Mouse (Mus musculus) kidney, adult 2 months (tissue): ENCODE results near the gene Sorcs2. TPM values are rescaled to one million over a fixed set of nuclear protein-coding genes. Genes with fewer than 3 reads are reported as not detected.

Experiments
- DNase-seq: peaks from one replicate; pipeline ENCODE4 v3.0.0; 2021
- H3K27ac ChIP-seq: fragments of 200-500 bp; 2 replicates; pipeline ENCODE4 v1.5.1; 2012; ENCODE audit warnings: low read depth, low read length, control low read depth, inconsistent platforms; ENCODE audit not compliant: insufficient read depth
- H3K27me3 ChIP-seq: fragments of 200-500 bp; replicated peaks from 2 replicates; pipeline ENCODE4 v1.6.1; 2012; ENCODE audit warnings: mild to moderate bottlenecking, moderate library complexity, low read length, inconsistent platforms; ENCODE audit not compliant: control insufficient read depth, insufficient read depth
- H3K36me3 ChIP-seq: fragments of 200-500 bp; 2 replicates; pipeline ENCODE4 v1.6.1; 2012; ENCODE audit warnings: mild to moderate bottlenecking, moderate library complexity, low read length, inconsistent platforms; ENCODE audit not compliant: control insufficient read depth, insufficient read depth
- H3K4me1 ChIP-seq: fragments of 200-500 bp; 2 replicates; pipeline ENCODE4 v1.6.1; 2011; ENCODE audit warnings: low read length; ENCODE audit not compliant: control insufficient read depth, insufficient read depth
- H3K4me3 ChIP-seq: fragments of 200-500 bp; 2 replicates; pipeline ENCODE4 v1.5.1; 2011; ENCODE audit warnings: mild to moderate bottlenecking, low read depth, low read length, control low read depth; ENCODE audit not compliant: insufficient read depth
- CTCF ChIP-seq: fragments of 200-500 bp; conservative IDR thresholded peaks from 2 replicates; pipeline ENCODE4 v1.5.1; 2011; ENCODE audit warnings: low read depth, mild to moderate bottlenecking, control low read depth, low read length, moderate library complexity, mixed read lengths; ENCODE audit not compliant: insufficient read depth, insufficient read length
- POLR2A ChIP-seq: fragments of 200-500 bp; IDR thresholded peaks from one replicate; pipeline ENCODE4 v1.6.1; 2011; ENCODE audit warnings: low read depth, low read length, control low read depth
- WGBS: fragments of 180-500 bp; shearing (Covaris S2); methylation state at CpG from one replicate; pipeline ENCODE4 v1.1.7; 2018; 5-methylcytosine and 5-hydroxymethylcytosine counted together
- polyA plus RNA-seq: library from polyadenylated mRNA; depleted of rRNA; stranded (reverse); fragments of >200 nt; gene quantifications from 2 replicates; pipeline ENCODE4 v1.2.3, GENCODE M21; 2012; rRNA removed

The Sorcs2 gene
- polyA plus RNA-seq: 1.9 and 2.3 TPM in 2 replicates

- Histone ChIP-seq H3K36me3 (no peaks in the 10 kb centered on the region), H3K27ac (no peak within 1 kb of the TSS), H3K27me3 (no peaks in the 10 kb centered on the region), H3K4me3 (peak within 1 kb of the TSS; percentile 58), H3K4me1 (no peaks in the 10 kb centered on the region; the same call in 1 of the 2 replicates)
- under 1% methylated on average over 45 of the region's 45 CpGs for WGBS
- TF ChIP-seq CTCF (peak; percentile 79), POLR2A (no peak)
- peak; percentile 82 for DNase-seq
Measured at GRCm38 (mm10) chr5:36397837-36398282, at the start of gene Sorcs2. Gene Sorcs2 (minus strand): TSS chr5:36398139.

- H3K4me1 ChIP-seq: no peaks in the 10 kb centered on the region
- TF ChIP-seq POLR2A (no peak), CTCF (no peak)
- H3K4me3 ChIP-seq: no peak overlapping the region
- H3K36me3 ChIP-seq: no peaks in the 10 kb centered on the region
- no peak for DNase-seq
- 55% methylated on average over 9 of the region's 9 CpGs for WGBS
- H3K27ac ChIP-seq: no peak overlapping the region
- H3K27me3 ChIP-seq: no peaks in the 10 kb centered on the region
Measured at GRCm38 (mm10) chr5:36446166-36446890, 48.4 kb upstream of the Sorcs2 start.

DNA sequence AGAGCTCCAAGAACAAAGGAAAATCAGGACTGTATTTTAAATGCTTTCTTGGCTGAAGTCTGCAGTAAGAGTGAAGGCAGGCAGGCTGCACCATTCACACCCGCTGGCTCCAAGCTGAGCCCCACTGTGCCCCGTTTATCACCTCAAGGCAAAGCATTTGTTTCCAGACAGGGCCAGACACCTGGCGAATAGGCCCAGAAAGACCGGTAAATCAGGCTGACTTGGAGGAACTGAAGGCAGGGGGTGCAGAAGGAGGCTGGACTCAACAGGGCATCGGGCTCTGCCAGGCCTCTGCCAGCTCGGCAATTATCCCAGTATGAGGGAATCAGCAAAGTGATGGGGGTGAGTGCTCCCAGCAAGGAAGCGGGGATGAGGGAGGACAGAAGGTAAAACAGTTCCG, 47.1 kb upstream of the Sorcs2 start:
- H3K27ac ChIP-seq: no peak overlapping the region

GRCm38 (mm10) chr5:36444611-36445010, 46.7 kb upstream of the Sorcs2 start:
- Histone ChIP-seq H3K4me3 (no peak overlapping the region), H3K27ac (no peak overlapping the region), H3K4me1 (no peaks in the 10 kb centered on the region), H3K27me3 (no peaks in the 10 kb centered on the region), H3K36me3 (no peaks in the 10 kb centered on the region)
- no peak for DNase-seq
- 71% methylated on average over 4 of the region's 4 CpGs for WGBS
- TF ChIP-seq POLR2A (no peak), CTCF (no peak)

More for the DNA sequence above, 47.1 kb upstream of the Sorcs2 start:
- DNase-seq: no peak
- H3K27me3 ChIP-seq: no peaks in the 10 kb centered on the region
- H3K36me3 ChIP-seq: no peaks in the 10 kb centered on the region
- 44% methylated on average over 8 of the region's 8 CpGs for WGBS
- H3K4me3 ChIP-seq: no peak overlapping the region
- H3K4me1 ChIP-seq: no peaks in the 10 kb centered on the region
- TF ChIP-seq CTCF (no peak), POLR2A (no peak)

- Histone ChIP-seq H3K4me1 (no peaks in the 10 kb centered on the region), H3K4me3 (no peak overlapping the region), H3K27ac (no peak overlapping the region), H3K27me3 (no peaks in the 10 kb centered on the region), H3K36me3 (no peaks in the 10 kb centered on the region)
- no peak for DNase-seq
- 58% methylated on average over 3 of the region's 3 CpGs for WGBS
- TF ChIP-seq CTCF (no peak), POLR2A (no peak)
Measured at GRCm38 (mm10) chr5:36440741-36441140, 42.8 kb upstream of the Sorcs2 start.

- Histone ChIP-seq H3K27me3 (no peaks in the 10 kb centered on the region), H3K27ac (no peak overlapping the region), H3K4me3 (no peak overlapping the region), H3K36me3 (no peaks in the 10 kb centered on the region), H3K4me1 (no peaks in the 10 kb centered on the region)
- peak; percentile 18 for DNase-seq
- TF ChIP-seq CTCF: no peak
- TF ChIP-seq POLR2A: no peak
- 72% methylated on average over 4 of the region's 4 CpGs for WGBS
Measured at GRCm38 (mm10) chr5:36436858-36437257, 38.9 kb upstream of the Sorcs2 start.

DNA sequence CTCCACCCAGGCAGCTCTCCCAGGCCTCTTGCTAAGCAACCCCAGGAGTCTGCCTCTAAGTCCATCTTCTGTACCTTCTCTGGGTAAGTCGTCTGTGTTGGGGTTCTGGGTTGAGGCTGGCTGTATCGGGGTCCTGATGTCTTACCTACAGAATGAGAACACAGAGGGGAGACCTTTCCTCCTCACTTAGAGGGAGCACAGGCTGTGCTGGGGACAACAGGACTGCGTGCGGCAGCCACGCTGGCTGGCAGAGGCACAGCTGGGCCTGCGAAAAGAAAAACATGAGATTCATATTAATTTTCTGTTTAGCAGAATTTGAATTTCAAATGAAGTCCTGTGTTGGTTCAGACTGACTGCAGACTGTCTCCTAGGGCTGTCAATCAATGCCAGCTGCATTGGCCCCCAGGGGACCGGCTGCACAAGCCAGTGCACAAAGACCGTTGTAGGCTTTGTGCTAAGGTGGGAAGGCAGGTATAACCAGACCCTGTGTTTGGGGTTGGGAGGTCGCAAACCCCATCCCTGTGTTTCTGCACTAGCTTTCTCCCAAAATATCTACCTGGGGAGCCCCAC, 36.5 kb upstream of the Sorcs2 start:
- DNase-seq: no peak
- H3K4me3 ChIP-seq: no peak overlapping the region
- no peaks in the 10 kb centered on the region for H3K27me3 ChIP-seq
- H3K36me3 ChIP-seq: no peaks in the 10 kb centered on the region
- 69% methylated on average over 9 of the region's 9 CpGs for WGBS
- TF ChIP-seq CTCF: no peak
- TF ChIP-seq POLR2A: no peak
- no peak overlapping the region for H3K27ac ChIP-seq
- no peaks in the 10 kb centered on the region for H3K4me1 ChIP-seq
